Mouse (Mus musculus): ENCODE results near the gene Dll4.

DNA sequence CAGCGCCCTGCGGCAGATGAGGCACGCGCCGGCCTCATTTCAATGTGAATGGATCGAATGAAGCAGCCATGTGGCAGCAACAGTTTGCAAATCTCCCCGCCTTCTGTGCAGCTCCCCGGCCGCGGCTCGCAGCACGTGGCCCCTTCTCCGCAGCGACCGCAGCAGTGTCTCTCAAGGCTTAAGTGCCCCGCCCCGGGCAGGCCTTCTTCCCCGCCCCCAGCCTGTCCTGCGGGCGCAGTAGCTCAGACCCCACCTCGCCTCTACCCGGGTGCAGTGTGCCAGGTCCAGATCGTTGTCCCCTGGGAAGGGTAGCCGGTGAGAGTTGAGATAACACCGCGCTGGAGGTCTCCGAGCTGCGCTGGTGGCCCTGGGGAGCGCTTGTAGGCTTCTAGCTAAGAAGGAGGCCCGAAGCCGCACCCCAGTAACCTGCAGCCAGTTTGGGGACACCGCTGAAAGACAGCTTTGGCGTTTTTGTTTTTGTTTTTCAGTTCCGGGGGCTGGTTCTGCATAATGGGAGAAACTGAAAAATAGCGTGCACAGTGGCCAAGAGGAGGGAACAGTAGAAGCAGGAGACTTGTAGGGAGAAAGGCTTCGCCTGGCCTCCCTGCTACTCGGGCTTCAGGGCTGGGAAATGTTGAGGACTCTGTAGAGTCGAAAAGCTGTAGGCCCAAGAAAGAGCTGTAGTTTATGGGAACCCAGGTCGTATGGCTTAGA is 2.8 kb upstream of the Dll4 start:
- TF ChIP-seq CHD2 (IDR thresholded peaks at IDR 0.05; ENCODE audit: low read depth, low read length) (no peak), ZNF384 (IDR thresholded peaks at IDR 0.05; ENCODE audit: low read depth, low read length) (no peak), MAFK (IDR thresholded peaks at IDR 0.05; ENCODE audit: insufficient read depth, low read depth, low read length) (peak; percentile 86), ZC3H11A (IDR thresholded peaks at IDR 0.05; ENCODE audit: borderline replicate concordance, low read depth, low read length) (no peak)
